Mouse (Mus musculus): ENCODE measurements around the gene Fasn.
"Not testable (repeated sequence)": the region's sequence is repeated elsewhere in the genome, so short reads cannot be mapped to it uniquely, and the experiment has no call there.

The Fasn gene

DNA sequence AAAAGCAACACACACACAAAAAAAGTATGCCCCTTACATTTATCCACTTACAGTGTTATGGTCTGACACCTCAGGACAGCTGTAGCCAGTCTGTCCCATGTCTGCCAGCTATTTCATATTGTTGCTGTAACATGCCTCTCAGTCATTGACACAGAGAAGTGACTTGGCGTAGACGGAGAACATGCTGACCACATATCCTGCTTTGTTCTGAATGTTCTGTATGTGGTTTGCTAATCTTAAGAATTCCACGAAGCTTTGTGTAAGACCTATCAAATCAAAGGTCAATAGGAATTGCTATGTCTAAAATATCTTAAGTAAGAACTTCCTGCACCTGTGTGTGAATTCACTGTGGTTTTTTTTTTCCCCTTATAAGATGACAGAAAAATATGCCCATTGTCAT lies 26.1 kb downstream of the Fasn start:
- no peak for DNase-seq (ENCODE audit: low read depth, low spot score)

DNA sequence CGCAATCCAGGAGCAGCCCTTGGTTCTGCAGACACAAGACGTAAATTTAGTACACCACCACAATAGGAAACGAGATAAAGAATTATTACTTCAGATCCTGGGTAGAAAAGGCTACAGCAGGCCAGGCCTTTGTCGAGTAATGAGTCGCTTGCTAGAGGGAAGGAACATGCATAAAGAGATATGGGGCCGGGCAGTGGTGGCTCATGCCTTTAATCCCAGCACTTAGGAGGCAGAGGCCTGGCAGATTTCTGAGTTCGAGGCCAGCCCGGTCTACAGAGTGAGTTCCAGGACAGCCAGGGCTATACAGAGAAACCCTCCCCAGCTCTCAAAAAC lies 27.8 kb downstream of the Fasn start:
- DNase-seq (ENCODE audit: low read depth, low spot score), result no peak

DNA sequence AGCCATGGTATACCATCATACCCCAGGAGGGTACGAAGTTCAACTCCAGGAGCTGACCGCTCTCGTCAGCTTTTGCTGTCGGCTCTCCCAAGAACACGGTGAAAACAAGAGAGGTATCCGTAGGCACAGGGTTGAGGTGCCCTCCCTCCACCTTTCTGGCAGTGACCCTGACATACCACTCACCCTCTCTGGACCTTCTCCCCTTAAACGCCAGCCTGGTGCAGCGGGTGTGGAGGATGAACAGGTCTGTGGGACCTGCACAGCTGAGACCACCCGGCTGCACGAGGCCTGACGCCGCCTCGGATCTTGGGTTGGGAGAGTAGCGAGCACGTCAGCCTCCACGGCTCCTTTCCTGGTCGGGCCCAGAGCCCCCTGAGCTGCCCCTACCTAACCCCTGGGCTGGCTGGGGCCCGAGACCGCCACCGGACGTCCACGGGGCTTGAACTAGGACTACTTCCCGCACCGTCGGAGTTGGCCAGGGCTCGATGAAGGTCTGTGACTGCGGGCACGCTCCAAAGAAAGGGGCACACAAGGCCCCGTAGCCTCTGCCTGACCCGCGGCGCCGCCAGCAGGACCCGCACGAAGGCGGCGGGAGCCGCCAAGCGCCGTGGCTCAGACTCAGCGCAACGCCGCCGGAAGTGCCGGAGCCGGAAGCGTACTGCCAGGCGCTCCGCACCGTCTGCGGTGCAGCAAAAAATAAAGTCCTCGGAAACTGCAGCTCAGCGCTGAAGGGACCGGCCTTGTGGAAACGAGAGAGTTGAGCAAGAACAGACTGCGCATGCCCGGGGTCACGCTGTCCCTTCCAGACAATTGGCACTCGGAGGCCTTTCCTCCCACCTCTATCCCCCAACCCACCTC lies 28.4 kb downstream of the Fasn start, which contains the start of gene Dus1l:
Gene Dus1l, minus strand, starts transcription at position 648 of the 858 bp plus-strand sequence.
- peak; percentile 97 for DNase-seq (ENCODE audit: low read depth, low spot score)

DNA sequence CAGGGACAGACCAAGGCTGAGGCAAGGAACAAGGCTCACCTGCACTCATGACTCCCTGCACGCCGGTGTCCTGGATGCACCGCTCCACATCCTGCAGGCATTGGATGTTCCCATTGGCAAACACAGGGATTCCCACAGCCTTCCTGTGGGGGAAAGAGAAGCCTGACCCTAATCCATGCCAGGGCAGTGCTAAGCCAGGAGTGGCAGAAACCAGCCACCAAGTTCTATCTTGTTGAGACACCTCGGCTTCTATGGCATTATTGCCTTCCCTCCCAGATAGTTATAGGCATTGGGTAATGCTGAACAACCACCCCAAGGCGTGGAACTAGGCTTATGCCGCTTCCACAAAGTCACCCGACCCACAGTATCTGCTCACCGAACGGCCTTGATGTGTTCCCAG lies 31.7 kb downstream of the Fasn start:
- no peak for DNase-seq (ENCODE audit: low read depth, low spot score)

DNA sequence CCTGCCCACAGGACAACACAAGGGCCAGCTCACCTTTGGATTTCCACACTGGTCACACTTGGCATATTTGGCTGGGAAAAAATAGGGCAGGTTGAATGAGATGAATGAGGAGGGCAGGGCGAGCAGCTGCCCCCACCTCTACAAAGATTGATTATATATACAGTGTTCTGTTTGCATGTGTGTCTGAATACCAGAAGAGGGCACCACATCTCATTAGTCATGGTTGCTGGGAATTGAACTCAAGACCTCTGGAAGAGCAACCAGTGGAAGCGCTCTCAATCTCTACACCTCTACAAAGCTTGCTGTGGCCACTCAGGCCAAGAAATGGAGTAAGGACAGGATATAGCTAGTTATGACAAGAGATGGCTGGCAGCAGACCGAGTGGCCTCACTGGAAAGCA lies 34.5 kb downstream of the Fasn start:
- DNase-seq (ENCODE audit: low read depth, low spot score), result no peak

- DNase-seq (ENCODE audit: low read depth, low spot score), result no peak
These were observed 35.0 kb downstream of the Fasn start for GRCm38 (mm10) chr11:120789355-120789754.

- DNase-seq (ENCODE audit: low read depth, low spot score), result not testable (repeated sequence)
These were observed 35.9 kb downstream of the Fasn start for GRCm38 (mm10) chr11:120788460-120788859.

GRCm38 (mm10) chr11:120785145-120785544 lies 39.2 kb downstream of the Fasn start:
- no peak for DNase-seq (ENCODE audit: low read depth, low spot score)

- peak; percentile 84 for DNase-seq (ENCODE audit: low read depth, low spot score)
These were observed 40.1 kb downstream of the Fasn start, which contains the start of the genes Rfng and Gps1 for GRCm38 (mm10) chr11:120784064-120784791. Gene Rfng (minus strand): TSS chr11:120784207. Gene Gps1 (plus strand): TSS chr11:120784272.

- peak; percentile 32 for DNase-seq (ENCODE audit: low read depth, low spot score)
These were observed 40.8 kb downstream of the Fasn start for GRCm38 (mm10) chr11:120783426-120784063.

DNA sequence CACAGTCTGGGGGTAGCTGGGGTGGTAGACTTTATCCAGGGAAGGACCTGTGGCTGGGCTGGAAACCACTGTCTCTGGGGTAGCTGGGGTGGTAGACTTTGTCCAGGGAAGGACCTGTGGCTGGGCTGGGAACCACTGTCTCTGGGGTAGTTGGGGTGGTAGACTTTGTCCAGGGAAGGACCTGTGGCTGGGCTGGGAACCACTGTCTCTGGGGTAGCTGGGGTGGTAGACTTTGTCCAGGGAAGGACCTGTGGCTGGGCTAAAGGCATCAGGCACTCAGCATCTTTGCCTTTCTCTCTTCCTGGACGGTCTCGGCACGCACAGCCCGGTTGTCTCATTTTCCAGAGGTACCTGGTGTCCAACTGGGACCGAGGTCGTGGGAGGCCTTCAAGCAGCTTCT lies 43.0 kb downstream of the Fasn start:
- not testable (repeated sequence) for DNase-seq (ENCODE audit: low read depth, low spot score)

DNA sequence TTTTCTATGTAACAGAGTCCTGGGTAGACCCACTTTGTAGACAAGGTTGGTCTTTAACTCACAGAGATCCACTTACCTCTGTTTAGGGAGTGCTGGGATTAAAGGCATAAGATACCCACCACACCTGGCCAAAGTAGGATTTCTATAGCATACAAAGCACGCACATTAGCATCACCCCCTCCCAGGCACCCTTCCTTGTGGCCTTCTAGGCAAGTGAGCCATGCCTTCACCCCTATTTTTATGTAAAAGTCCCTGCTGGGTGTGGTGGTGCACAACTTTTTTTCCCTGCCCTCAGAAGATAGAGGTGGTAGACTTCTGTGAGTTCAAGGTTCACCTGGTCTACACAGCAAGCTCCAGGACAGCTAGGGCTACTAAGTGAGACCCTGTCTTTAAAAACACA lies 44.5 kb downstream of the Fasn start:
- peak; percentile 71 for DNase-seq (ENCODE audit: low read depth, low spot score)

GRCm38 (mm10) chr11:120777123-120777522 lies 47.2 kb downstream of the Fasn start:
- DNase-seq (ENCODE audit: low read depth, low spot score), result peak; percentile 55

GRCm38 (mm10) chr11:120775774-120776469 lies 48.4 kb downstream of the Fasn start:
- DNase-seq (ENCODE audit: low read depth, low spot score), result peak; percentile 92

GRCm38 (mm10) chr11:120773463-120774190 lies 50.7 kb downstream of the Fasn start:
- DNase-seq (ENCODE audit: low read depth, low spot score), result no peak

GRCm38 (mm10) chr11:120772749-120773148 lies 51.6 kb downstream of the Fasn start:
- no peak for DNase-seq (ENCODE audit: low read depth, low spot score)

DNA sequence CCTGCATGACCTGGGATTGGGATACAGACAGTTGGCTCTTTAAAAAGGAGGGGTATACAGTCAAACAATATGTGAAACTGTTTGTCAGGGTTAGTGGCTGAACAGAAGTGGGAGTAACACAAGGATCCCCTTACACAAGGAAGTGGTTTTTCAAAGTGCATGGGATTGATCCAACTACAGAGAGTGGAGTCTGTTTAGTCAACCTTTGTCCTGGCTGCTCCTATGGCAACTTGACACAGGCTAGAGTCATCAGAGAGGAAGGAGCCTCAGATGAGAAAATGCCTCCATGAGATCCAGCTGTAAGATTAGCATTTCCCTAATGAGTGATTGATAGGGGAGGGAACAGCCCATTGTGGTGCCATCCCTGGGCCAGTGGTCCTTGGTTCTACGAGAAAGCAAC lies 56.1 kb downstream of the Fasn start:
- no peak for DNase-seq (ENCODE audit: low read depth, low spot score)

DNA sequence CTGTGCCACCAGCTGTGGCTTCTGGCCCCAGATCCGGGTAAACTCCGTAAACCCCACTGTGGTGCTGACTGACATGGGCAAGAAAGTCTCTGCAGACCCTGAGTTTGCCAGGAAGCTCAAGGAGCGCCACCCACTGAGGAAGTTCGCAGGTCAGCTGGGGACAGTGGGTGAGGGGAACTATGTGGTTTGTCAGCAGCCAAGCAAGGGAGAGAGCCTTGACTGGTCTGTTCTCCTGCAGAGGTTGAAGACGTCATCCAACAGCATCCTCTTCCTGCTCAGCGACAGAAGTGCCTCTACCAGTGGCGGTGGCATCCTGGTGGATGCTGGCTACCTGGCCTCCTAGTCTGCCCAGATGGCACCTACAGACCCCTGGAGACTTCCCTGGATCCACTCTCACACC lies 57.3 kb downstream of the Fasn start:
- DNase-seq (ENCODE audit: low read depth, low spot score), result not testable (repeated sequence)

DNA sequence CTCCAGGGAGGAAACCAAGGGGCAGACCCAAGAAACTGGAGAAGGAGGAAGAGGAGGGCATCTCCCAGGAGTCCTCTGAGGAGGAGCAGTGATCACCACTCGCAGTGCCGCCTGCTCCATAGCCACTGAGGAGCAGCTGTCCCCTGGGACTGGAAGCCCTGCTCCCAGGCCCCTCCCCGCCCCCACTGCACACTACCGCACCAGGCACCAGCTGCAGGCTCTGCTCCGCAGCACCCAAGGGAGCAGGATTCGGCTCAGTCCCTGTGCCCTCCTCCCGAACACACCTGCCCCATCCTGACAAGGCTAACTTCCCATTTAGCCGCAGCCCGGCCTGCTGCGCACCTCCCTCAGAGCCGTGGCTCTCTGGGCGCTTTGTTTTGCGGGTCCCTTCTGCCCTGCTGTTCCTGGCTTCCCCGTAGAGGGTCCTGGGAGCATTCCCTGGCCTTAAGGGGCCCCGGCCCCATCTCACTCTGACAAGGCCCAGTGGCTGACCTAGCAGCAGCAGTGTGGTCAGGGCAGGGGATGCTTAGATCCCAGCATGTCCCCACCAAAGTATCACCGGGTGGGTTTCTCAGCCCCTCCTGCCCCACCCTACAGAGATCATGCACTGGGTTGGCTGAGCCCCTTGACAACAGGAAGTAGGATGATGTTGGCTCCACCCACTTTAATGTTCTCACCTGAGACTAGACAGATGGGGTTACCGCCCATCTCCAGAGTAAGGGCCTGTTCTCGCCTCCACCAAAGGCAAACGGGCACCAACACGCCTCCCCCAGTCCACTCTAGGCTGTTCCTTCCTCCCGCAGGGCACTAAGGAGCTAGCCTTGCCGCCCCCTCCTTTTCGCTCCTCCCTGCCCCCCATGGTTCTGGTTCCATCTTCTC lies 61.0 kb downstream of the Fasn start:
- not testable (repeated sequence) for DNase-seq (ENCODE audit: low read depth, low spot score)

- not testable (repeated sequence) for DNase-seq (ENCODE audit: low read depth, low spot score)
These were observed 61.7 kb downstream of the Fasn start, which contains the start of gene Hmga1b for GRCm38 (mm10) chr11:120762672-120763041. Gene Hmga1b (plus strand): TSS chr11:120762794.
